Mouse (Mus musculus) left cerebral cortex, adult 18-20 months (tissue): ENCODE measurements around the gene Wbp11. TPM values are rescaled to one million over a fixed set of nuclear protein-coding genes. Genes with fewer than 3 reads are reported as not detected.

ENCODE experiments used
- microRNA-seq, 2 experiments: library from miRNA; unstranded; fragments of <30 nt; microRNA quantifications; one replicate each; pipeline ENCODE4 v1.2.0; 2021
- total RNA-seq, 2 experiments: library from RNA; stranded (reverse); gene quantifications; 2 replicates each; pipeline ENCODE4 v1.2.3; 2021

Gene Wbp11
- total RNA-seq, 2 experiments from 2014 or later: 109 to 111 TPM

Small RNA genes within 50 kb of the gene (microRNA-seq; reads per million reads assigned to microRNA genes)
- gene Gm44364: 0 reads per million in 2 experiments

Other genes starting within 250 kb of the Wbp11 start
- under 1 TPM; 0.16 to 0.65 TPM for gene Plbd1, start 166.3 kb downstream of the Wbp11 start, total RNA-seq
- under 1 TPM; 0.26 to 0.47 TPM for gene Gucy2c, start 46.5 kb downstream of the Wbp11 start, total RNA-seq
- gene Hist4h4, start 23.8 kb downstream of the Wbp11 start, total RNA-seq: 10 to 100 TPM; 11.3 to 13.2 TPM
- gene H2afj, start 20.0 kb downstream of the Wbp11 start, total RNA-seq: 10 to 100 TPM; 50.9 to 57.0 TPM
- gene BC049715, start 607 bp downstream of the Wbp11 start, total RNA-seq: 1 to 10 TPM; 2.3 to 2.8 TPM
- 1 to 10 TPM; 4.9 to 5.3 TPM for gene Smco3, start 7.2 kb upstream of the Wbp11 start, total RNA-seq
- not detected for gene Art4, start 29.5 kb upstream of the Wbp11 start, total RNA-seq
- 10 to 100 TPM; 43.3 to 51.2 TPM for gene Mgp, start 47.6 kb upstream of the Wbp11 start, total RNA-seq
- gene Erp27, start 93.9 kb upstream of the Wbp11 start, total RNA-seq: not detected
- gene Pde6h, start 95.6 kb upstream of the Wbp11 start, total RNA-seq: 1 to 10 TPM in 1 of 2 experiments, under 1 TPM in 1; 0.82 to 1.1 TPM
- 10 to 100 TPM; 10.9 to 13.3 TPM for gene Arhgdib, start 113.7 kb upstream of the Wbp11 start, total RNA-seq